Mouse (Mus musculus) skeletal muscle tissue, adult 2 months (tissue): Measurements from ENCODE around the gene Sprtn.
A peak's percentile ranks its signal among the peaks of the same experiment; 100 is the strongest.

Source experiments
- DNase-seq: peaks from one replicate; pipeline ENCODE4 v3.0.0-alpha.2; 2012; ENCODE audit warnings: low read depth, low spot score

Gene Sprtn

DNA sequence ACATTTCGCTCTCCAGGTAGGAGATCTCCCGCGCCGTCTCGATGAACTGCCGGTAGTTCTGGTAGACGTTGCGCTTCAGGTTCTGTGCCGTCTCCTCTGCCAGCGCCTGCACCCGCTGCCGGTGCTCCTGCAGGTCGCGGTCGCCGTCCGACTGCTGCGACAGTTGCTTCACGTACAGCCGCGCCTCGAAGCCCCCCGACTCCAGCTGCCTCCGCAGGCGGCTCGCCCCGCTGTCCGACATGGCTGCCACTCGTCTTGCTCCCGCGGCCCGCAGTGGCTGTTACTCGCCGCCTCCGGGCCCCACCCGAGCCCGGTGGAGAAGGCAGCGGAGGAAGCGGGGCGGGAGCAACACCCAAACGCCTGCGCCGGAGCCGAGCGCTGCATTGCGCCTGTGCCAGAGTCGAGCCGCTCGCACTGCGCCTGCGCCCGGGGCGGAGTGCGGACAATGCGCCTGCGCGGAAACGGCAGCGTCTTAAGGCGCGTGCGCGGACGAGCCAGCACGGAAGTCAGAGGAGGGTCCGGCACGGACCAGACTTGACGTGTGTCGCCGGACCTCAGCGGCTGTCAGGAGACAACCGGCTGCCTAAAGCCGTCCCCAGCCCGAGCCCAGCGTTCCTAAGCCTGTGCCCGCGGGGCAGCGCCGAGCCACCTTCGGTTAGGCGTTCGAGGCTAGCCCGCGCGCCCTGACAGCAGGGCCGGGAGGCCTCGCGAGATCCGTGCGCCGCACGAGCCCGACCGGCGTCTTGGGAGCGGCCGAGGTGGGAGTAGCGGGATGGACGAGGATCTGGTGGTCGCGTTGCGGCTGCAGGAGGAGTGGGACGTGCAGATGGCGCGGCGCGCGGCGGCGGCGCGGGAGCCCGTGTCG is at the start of gene Sprtn, which contains the start of gene Exoc8:
Gene Sprtn (plus strand): TSS at position 501 of the 865 bp plus-strand sequence.
Gene Exoc8 (minus strand): TSS at position 320 of the 865 bp plus-strand sequence.
- peak; percentile 97 for DNase-seq

DNA sequence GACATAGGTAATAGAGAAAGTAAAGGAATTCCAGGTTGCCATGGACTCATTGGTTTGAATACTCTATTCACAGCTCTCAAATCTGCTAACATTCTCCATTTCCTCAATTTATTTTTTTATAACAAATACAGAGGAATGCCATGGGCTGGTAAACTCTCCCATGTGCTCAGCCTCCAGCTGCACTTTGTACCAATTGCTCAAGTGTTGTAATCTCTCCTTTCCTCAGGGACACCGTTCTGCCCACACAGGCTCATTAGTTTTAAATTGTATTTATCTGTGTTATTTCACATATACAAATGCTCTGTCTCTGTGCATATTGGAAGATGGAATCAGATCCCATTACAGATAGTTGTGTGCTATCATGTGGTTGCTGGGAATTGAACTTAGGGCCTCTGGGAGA is 44.2 kb upstream of the Sprtn start:
- DNase-seq = no peak

DNA sequence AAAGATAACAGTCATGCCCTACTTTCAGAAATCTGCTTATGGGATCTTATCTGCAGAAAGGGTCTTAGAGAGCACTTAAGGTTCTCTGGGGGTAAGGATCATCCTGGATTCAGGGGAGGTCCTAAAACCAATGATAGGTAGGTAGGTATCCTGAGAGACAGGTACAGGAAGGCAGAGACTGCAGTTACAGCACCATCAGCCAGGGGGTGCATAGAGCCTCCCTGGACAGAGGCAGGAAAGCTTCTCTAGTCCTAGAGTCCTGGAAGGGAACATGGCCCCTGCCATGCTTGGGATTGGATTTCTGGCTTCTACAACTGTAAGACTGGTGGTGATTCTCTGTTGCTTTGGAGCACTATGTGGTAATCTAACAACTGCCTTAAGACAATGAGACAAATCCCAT is 38.2 kb upstream of the Sprtn start:
- no peak for DNase-seq

DNA sequence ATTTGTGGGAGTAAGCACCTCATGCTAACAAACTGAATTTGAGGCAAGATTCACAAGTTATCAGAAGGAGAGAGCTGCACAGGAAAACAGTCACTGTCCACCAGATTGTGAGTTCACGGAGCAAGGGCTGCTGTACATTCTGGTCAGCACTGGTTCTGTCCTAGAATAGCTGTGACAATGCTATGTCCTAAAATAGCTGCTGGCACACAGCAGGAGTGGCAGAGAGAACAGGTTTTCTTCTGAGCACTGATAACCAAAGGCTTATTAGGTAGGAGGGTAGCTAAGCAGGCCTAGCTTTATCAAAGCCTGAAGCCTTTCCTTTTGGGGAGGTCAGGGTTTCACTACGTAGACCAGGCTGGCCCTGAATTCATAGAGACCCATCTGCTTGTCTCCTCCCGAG is 37.5 kb upstream of the Sprtn start:
- DNase-seq = no peak

DNA sequence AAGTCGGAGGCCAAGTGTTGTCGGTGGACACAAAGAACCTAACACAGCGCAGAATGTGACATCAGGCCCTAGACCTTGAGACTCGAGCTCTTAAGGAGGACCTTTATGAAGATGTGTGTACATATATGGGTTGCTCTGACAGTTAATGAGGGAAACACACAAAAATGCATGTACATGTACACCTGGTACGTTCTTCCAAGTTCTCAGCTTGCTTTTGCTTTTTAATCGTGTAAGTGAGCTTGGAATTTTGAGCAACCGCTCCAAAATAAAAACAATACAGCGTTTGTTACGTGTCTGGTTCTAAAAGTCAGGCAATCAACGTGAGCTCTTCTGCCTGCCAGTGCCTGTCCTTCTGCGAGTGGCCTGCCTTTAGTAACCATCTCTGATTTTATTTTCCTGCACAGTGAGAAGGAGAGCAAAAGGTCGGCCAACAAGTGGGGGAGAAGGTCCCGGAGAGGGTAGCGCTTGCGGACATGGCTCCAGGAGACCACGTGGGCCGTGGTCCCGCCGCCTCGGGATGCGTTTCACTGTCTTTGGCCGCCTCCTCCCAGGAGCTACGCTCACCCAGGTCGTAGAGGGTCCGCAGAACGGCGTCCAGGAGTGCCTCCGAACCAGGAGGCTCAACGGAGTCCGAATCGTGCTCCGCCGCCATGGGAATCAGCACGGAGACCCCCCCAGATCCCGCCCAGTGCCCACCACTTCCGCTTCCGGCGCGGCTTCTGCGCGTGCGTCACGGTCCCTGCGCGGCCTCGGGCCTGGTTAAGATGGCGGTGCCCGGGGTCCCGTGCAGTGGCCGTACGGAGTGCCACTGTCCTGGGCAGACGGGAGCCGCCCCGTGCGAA is 35.1 kb upstream of the Sprtn start, which contains the start of the genes Gnpat and 2810004N23Rik:
Gene Gnpat (plus strand): TSS at position 713 of the 842 bp plus-strand sequence.
Gene 2810004N23Rik (minus strand): TSS at position 800 of the 842 bp plus-strand sequence.
- DNase-seq = peak; percentile 83

DNA sequence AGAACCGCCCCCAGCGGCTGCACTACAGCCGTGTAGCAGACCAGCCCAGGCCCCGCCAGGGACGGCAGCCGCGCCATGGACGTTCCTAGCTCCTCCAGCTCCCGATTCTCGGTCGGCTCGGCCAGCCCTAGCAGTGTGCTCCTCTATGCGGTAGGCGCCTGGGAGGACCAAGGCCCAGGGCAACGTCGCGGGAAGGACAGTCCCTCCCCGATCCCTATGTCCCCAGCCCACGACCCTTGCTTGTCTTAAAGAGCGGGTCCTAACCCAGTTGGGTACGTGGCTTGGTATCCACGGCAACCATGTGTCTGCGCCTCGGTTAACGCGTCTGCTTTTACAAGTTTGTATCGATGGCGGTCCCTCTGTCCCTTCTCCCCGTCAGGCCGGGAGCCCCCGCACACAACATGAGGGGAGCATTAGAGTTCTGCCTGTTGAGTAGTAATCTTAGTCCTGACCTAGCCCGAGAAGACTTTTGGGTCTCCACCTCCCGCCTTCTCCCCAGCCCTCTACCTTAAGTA is 34.5 kb upstream of the Sprtn start:
- no peak for DNase-seq

DNA sequence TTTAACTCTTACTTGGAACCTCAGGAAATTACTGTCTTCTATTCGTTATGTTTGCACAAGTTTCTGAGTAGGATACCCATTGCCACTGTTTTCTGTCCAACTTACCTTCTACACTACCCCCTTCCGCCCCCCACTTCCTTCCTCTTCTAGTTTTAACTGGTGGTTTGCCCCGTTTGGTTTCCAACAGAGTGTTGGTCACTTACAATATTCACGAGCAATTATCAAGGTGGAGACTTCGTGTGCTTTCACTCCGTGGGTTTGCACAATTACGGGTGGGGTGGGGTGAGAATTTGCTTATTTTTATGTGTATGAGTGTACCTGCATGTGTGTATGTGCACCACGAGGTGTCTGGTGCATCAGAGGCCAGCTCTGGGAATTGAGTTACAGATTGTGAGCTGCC is 34.0 kb upstream of the Sprtn start:
- no peak for DNase-seq

DNA sequence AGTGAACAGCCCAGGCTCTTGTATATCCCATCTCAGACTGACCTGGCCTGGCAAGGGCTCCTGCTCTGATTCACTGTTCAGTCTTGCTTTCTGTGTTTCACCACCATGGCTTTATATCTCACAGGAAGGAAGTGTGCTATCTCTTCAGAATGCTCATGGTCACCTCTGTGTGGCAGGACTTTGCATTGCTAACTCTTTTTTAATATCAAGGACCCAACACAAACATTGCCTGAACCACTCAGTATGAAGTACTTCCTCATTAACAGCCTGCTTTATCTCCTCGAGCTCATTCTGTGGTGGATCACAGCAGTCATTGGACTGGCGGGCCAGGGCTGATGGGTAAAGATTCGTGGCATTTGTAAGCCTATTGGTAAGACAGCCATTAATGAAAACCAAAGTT is 31.0 kb upstream of the Sprtn start:
- DNase-seq = no peak

DNA sequence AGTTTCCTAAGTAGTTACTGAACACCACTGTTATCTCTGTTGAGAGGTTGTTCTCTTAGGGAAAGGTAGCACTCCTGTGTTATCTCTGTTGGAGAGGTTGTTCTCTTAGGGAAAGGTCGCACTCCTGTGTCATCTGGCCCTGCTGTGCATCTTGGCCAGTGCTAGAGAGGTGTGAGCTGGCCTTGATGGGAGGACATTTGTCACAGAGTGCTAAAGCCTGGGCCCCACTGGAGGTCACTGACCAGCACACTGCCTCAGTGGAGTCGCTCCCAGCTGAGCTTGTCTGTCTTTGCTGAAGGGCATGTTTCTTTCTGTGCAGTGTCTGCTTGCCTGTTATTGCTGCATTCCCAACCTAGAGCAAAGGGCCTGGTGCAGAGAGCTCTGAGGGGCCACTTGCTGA is 30.6 kb upstream of the Sprtn start:
- DNase-seq = no peak

DNA sequence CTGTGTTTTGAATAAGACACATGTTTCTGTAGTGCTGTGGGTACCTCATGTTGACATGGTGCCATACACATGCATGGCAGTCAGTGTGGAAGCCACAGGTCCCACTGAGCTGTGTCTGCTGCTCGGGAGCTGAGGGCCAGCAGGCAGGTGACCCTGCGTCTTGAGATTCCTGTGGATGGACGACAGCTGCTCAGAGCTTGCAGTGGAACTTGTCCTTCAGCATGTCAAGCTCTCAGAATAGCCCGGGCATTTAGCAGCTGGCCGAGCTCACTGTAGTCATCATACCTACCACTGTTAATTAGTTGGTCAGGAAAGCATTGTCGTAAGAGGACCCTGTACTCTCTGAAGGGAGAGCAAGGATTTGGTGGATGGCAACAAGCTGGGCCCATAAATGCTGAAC is 28.0 kb upstream of the Sprtn start:
- peak; percentile 58 for DNase-seq

DNA sequence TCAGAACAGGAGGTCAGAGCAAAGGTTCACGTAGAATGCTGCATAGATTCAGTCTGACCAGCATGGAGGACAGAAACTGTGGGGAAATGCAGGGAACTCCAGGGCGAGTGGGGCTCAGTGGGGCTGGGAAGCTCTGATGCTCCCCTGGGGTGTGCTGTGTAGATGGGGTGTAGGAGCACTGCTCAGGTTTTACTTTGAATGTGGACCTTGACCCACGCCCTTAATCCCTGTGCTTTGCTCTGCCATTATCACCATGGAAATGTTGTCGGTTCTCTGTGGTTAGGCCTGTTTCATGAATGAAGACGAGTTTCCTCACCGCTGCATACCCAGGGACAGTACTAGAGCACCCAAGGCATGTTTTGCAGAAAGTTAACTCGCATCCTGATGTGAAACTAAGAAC is 26.2 kb upstream of the Sprtn start:
- DNase-seq = no peak

DNA sequence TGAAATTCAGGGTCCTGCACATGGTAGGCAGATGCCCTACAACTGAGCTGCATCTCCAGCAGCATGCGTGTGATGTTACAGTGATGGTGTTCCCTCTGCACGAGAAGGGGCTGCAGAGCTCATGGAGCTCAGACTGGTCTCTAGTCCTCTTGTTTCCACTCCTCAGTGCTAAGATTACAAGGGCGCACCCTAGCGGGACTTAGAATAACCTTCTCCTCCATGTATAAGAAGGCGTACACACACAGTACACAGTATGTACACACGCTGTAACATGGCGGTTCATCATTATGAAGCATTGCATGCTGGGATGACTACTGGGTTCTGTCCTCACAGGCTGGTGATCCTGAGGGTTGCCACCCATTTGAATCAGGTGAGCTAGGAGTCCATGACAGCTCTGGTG is 25.6 kb upstream of the Sprtn start:
- no peak for DNase-seq

DNA sequence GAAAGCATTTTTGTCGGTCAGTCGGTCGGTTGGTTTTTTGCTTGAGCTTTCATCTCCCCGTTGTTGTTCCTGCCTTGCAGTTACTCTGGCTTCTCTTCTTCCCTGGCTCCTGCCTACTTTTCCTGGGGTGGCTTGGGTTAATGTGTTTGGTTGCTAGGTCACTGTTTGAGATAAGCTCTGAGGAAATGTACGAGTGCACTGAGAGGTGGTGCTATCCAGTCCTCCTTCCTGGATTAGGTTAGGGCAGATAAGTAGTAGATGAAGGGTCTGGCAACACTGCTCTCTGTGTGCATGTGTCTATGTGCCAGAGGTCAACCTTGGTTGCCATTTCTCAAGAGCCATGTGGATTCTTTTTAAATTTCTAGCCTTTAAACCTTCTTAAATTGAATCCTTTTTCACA is 25.0 kb upstream of the Sprtn start:
- DNase-seq = no peak

DNA sequence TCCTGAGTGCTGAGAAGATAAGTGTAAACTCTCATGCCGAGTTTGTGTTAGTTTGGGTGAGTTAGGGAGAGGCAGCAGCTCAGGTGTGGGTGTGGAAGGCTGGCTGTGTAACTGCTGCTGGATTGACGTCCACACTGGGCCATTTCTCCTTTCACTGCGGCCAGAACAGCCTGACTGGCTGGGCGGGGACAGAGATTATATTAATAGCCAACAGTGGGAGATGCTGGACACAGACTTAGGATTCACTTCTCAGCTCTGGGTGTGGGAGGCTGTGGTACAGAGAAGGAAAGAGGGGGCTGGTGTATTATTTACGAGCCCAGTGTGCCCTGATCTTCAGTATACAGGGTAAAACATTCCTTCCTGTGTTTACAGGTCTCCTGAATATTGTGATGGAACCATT is 19.5 kb upstream of the Sprtn start:
- DNase-seq = no peak

DNA sequence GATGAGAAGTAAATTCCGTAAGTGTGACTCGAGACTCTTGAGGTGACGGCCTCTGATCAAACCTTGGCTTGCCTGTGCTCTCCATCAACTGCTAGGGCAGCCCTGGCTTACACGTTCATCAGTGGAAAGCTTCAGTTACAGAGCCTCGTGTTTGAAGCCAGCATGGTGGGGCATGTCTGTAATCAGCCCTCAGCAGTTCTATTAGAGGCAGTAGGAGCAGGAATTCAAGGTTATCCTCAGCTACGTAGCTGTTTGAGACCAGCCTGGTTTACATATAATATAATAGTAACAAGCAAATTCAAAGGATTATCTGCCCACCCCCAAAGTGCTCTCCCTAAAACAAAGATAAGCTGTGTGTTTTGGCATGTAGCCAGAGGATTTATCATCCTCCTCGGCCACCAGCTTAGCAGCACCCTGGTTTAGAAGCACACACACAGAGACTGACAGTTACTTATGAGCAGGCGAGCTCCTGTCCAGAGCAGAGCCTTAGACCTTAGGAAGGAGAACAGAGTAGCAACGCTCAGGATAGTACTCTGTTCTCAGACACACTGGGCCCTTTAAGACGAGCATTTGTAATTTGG is 18.6 kb upstream of the Sprtn start:
- no peak for DNase-seq

DNA sequence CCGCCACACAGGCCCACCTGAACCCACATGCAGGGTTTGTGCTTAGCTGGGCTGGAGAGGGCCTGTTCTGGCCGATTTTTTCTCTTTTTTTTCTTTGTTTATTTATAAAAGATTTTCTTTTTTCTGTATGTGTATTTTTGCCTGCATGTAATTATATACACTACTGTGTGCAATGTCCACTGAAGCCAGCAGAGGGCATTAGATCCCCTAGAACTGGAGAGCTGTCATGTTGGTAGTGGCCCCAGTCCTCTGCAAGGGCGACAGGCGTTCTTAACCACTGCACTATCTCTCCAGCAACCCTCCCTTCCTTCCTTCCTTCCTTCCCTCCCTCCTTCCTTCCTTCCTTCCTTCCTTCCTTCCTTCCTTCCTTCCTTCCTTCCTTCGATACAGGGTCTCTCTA is 9.3 kb upstream of the Sprtn start:
- no peak for DNase-seq

DNA sequence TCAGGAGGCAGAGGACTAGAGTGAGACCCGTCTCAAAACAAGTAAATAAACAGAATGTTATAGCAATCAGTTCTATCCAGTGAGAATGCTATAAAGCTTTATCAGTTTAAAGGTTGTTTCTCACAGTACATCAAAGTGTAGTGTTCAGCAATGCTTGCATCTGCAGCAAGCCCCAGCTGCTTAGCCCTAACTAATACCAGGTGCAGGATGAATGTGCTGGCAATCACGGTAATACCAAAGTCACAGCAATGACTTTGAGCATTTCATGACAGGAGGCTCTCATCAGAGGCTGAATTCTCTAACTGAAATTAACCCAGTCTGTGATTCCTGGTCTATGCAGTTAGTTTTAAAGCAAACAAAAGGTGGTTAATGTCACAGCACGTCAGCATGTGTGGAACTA is 5.1 kb upstream of the Sprtn start:
- no peak for DNase-seq

DNA sequence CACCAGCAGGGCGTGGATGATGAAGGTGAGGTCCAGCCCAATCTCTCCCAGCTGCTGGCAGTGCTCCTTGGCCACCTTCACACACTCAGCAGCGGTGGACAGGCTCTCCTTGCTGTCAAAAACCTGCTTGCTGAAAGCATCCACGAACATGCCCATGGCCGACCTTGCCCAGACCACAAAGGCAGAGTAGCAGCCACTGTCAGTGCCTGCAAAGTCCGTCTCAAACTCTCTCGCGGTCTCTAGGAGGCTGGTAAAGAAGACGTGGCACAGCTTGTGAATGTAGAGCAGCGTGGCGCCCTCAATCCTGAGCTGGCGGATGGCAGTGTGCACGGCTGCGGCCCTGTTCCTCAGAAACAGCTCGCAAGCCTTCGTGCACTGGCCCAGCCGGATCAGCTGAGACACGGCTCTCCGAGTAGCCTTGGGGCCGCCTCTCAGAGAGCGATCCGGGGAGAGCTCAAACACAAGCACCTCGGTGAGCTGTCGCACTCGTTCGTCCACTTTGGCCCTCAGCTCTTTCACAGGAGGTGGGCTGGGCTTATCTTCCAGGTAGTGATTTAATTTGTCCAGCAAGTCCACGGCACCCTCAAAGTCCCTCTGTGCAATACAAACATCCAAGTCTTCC is 1.6 kb upstream of the Sprtn start:
- DNase-seq = no peak

DNA sequence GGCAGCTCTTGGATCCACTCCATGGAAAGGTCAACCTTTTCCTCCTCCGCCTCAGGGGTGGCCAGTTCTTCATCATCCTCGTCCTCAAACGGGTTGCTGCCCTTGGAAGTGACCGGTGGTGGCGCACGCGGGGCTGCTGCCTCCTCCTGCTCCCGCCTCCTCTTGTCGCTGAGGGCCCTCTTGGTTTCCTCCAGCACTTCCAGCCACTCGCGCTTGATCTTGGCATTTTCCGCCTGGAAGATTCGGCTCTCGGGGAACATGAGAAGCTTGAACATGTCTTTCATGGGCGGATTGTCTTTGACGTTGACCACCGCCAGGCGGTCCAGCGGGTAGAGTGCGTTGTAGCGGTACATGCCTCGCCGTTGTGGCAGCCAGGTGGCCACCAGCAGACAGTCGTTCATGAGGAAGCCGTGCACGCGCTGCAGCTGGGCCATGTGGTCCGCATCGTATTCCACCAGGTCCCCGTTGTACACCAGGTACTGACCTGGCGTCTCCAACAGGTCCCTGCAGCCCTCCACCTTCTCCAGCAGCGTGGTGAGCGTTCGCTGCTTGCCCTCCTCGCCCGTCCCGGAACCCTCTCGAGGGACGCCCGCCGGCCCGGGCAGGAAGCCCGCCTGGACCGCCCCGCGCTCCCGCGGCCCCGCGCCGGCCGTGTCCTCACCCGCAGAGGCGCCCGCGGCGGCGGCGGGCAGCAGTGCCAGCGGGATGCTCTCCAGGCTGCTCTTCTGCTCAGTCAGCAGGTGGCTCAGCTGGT is 877 bp upstream of the Sprtn start:
- peak; percentile 65 for DNase-seq

DNA sequence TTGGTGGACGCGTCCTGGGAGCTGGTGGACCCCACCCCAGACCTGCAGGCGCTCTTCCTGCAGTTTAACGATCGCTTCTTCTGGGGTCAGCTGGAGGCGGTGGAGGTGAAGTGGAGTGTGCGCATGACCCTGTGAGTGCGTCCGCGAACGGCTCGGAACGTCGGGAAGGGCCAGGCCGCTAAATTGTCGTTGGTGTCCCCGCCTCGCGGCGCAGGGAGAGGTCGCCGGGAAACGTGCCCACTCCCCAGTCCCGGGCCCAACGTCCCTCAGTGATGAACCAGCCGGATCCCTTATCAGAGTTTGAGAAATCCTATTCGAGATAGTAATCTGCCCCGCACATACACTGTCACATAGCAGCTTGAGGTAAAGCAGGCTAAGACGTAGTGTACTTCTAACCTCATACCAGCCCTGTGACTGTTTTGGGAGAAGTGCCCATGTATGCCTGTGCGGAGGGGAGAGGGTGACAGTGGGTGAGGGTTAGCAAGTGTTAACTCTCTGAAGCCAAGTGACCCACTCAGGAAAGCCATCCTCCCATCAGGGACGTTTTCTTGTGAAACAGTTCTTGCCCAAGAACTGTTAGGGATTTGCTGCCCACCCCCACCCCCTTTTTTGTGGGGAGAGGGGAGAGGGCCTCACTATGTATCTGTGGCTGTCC is 692 bp downstream of the Sprtn start:
- DNase-seq = no peak
